Mouse (Mus musculus) E14TG2a.4 (cell line): ENCODE data around the gene Zxdc.

Source experiments
- CTCF ChIP-seq: conservative IDR thresholded peaks from 2 replicates; pipeline ENCODE4 v1.5.1; 2014; ENCODE audit warnings: low read length
- POU5F1 ChIP-seq: IDR thresholded peaks from 2 replicates; pipeline ENCODE4 v1.6.1; 2014; ENCODE audit warnings: low read length, borderline replicate concordance

- TF ChIP-seq CTCF (no peak), POU5F1 (no peak)
Observed at GRCm38 (mm10) chr6:90452603-90453002, 83.3 kb downstream of the Zxdc start.
